Mouse (Mus musculus): ENCODE measurements around the gene Agap1.

Agap1 gene

GRCm38 (mm10) chr1:89616556-89616955 is 161.9 kb downstream of the Agap1 start:
- DNase-seq (ENCODE audit: low spot score in 2 of 2), result no peak

GRCm38 (mm10) chr1:89617336-89617735 is 162.7 kb downstream of the Agap1 start:
- peak in 1 of 2 experiments; percentile 40 for DNase-seq (ENCODE audit: low spot score in 2 of 2)

DNA sequence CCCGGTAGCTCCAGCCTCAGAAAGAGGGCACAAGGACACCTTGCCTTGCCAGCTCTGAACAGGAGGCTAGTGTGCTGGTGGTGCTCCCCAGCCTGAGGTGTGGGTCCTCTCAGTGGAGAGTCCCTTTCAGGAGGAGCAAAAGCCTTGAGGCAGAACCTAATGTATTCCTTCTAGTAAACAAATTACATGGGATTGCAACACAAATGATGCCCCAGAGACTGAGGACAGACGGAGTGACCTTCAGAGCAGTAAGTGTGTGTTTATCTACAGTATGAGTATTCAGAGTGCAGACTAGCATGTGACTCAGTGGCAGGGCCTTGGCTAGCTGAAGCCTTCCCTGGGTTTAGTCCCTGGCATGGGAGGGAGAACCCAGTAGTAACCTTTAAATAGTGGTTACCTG is 165.4 kb downstream of the Agap1 start:
- no peak for DNase-seq (ENCODE audit: low spot score in 2 of 2)

DNA sequence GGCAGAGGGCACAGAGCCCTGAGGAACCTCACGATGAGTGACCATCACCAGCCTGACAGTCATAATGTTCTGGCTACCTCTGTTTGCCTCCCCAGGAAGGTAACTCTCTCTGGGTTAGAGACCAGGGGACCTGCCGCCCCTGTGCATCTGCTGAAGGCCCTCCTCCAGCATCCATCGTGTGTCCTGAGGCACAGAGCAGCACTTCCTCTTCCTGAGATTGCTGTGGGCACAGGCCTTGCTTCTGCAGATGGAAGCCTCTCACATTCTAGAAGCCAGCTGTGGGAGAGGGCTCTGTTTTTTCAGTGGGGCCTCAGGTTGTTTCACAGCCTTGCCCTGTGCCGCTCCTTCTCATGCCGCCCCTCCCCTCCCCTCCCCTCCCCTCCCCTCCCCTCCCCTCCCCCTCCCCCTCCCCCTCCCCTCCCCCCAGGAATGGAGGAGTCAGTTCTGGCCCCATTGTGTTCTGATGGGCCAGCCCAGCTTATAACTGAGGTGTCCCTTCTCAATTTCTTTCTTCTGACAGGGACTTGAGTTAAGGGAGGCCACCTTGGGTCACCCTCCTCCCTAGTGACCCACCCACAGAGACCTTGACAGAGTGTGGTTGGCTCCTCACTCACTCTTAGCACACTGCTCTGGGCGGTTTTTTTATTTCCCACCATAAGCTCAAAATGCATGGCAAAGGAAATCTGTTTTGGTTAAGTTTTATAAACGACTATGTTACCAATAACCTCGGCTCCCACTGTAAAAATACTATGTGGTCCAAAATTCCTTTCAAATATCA is 166.6 kb downstream of the Agap1 start:
- DNase-seq (ENCODE audit: low spot score in 2 of 2), result no peak

- no peak for DNase-seq (ENCODE audit: low spot score in 2 of 2)
Observed at GRCm38 (mm10) chr1:89621952-89622351, 167.3 kb downstream of the Agap1 start.

- DNase-seq (ENCODE audit: low spot score in 2 of 2), result no peak
Observed at GRCm38 (mm10) chr1:89622801-89623200, 168.2 kb downstream of the Agap1 start.

DNA sequence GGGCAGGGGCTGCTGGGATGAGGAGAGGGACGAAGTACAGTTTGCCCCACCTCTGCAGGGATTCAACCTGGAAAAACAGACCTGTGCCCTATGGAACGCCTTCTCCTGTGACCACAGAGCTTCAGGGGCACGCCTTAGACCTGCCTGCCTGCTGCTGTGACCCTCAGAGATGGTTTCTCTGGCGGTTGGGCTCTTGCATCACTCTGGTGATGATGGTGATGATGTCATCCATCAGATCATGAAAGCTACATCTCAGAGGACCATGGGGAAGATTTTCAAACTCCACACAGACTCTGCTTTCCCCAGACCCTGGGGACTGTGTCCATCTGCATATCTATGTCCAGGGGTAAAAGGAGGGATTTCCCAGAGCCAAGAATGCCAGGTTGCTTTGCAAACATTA is 170.7 kb downstream of the Agap1 start:
- no peak for DNase-seq (ENCODE audit: low spot score in 2 of 2)

- no peak for DNase-seq (ENCODE audit: low spot score in 2 of 2)
Observed at GRCm38 (mm10) chr1:89625967-89626366, 171.4 kb downstream of the Agap1 start.

DNA sequence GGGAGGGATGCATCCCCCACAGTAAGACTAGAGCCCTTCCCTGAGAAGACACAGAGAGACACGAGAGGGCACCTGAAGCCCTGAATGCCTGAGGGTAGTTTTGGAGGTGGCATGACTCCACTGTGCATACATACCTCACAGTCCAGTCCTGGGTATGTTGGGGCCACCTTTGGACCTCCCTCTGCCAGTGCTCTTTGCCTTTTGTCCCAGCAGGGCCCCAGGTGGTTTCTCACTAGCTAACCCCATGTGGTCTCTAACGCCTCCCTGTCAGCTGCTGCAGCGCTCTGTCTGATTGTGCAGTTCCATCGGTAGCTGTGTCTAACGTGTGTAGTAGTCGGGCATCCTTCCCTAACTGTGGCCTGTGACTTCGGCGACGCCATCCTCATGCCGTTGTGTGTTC is 172.3 kb downstream of the Agap1 start:
- DNase-seq (ENCODE audit: low spot score in 2 of 2), result no peak

DNA sequence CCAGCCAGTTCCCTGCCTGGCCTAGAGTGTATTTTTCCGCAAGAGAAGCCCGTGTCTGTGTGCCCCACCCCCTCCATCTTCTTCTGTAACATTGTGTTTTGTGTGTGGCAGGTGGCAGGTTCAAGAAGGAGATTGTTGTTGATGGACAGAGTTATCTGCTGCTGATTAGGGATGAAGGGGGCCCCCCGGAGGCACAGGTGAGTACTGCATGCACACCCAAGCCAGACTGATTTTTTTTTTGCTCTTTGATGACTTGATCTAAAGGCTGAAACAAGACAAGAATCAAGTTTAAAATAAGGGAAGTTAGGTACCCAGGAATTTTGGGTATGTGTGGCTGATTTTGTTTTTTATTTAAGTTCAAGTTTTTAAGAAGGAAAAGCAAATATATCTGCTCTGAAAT is 173.0 kb downstream of the Agap1 start:
- DNase-seq (ENCODE audit: low spot score in 2 of 2), result no peak

DNA sequence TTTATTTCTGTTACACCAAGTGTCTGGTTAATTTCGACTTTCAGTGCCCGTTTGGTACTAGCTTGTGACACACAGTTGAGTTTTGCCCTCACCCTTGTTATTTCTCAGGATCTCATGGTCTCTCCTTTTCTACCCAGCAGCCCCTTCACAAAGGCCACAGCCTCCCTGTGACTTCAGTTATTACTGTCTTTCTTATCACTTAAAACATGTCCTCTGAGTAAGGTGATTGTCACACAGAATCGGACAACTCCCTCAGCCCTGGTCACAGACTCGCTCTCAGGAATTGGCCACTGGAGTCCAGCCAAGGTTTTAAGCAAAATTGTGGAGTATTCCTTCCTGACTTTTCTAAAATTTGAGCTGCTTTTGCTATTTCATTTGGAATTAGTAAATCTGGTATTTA is 176.2 kb downstream of the Agap1 start:
- DNase-seq (ENCODE audit: low spot score in 2 of 2), result no peak

GRCm38 (mm10) chr1:89631747-89632146 is 177.1 kb downstream of the Agap1 start:
- DNase-seq (ENCODE audit: low spot score in 2 of 2), result no peak

DNA sequence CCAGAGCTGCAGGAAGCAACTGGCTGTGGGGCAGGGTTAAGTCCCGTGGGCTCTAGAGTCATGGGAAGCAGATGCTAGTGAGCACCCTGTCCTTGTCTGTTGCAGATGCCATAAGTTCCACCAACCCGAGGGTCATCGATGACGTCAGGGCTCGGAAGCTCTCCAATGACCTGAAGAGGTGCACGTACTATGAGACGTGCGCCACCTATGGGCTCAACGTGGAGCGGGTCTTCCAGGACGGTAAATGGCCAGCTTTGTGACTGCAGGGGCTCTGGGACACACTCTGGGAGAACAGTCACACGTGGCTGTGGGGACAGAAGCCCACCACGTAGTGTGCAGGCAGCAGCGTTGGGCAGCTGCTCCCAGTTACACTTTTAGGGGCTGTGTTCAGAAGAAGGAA is 179.4 kb downstream of the Agap1 start:
- DNase-seq (ENCODE audit: low spot score in 2 of 2), result no peak

DNA sequence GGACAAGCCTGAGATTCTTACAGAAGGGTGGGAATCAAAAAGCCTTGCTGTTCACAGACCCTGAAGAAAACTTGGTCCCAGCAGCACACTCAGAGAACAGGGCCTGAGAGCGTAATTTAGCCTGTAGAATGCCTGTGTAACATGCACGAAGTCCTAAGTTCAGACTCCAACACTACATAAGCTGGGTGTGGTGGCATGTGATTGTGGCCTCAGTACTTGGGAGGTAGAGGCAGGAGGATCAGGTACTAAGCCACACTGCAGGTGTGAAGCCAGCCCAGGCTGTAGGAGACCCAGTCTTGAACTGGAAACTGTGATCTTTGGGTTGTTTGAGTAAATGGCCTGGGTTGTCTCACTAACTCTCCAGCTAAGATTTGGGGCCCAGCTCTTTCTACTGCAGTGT is 180.5 kb downstream of the Agap1 start:
- DNase-seq (ENCODE audit: low spot score in 2 of 2), result no peak

GRCm38 (mm10) chr1:89637670-89638069 is 183.1 kb downstream of the Agap1 start:
- DNase-seq (ENCODE audit: low spot score in 2 of 2), result no peak

DNA sequence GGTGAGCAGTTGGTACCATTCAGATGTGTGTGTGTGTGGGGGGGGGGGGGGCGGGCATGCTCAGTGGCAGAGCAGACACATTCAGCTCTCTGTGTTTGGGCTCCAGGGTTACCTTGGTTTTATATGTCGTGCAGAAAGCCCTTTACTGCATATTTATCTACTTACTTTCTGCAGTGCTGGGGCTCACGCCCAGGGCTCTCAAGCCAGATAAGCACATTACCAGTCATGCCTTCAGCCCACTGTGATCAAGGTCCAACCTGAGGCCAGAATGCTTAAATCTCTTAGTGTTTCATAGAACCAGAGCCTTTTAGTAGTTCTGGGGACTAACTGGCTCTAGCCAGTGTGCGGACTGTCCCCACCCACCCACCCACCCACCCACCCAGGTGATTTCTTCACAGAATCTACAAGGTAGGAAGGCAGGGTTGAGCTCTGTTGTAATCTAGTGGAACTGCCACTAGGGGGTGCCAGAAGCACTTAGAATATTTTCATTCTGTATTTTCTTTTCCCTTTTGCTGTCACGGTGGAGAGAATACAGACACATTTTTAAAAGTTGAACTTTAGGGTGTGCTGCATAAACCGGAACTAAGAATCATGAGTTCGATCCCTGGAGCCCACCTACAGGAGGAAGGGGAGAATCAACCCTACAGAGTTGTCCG is 189.0 kb downstream of the Agap1 start:
- no peak for DNase-seq (ENCODE audit: low spot score in 2 of 2)

DNA sequence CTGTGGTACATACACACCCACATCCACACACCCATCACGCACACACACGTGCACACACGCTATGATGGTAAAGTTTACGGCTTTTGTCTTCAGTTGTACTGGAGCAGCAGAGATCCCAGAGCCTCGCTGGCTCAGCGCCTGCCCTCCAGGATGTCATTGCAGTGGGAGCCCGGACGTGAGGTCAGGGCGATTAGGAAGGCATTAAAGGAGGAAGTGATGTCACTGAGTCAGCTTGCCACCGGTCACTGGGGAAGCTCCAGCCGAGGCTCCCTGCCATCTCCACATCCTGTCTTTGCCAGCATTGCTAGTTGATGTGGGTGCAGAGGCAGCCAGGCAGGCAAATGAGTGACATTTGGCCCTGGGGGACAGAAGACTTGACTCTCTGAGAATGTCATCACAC is 189.5 kb downstream of the Agap1 start:
- DNase-seq (ENCODE audit: low spot score in 2 of 2), result no peak

DNA sequence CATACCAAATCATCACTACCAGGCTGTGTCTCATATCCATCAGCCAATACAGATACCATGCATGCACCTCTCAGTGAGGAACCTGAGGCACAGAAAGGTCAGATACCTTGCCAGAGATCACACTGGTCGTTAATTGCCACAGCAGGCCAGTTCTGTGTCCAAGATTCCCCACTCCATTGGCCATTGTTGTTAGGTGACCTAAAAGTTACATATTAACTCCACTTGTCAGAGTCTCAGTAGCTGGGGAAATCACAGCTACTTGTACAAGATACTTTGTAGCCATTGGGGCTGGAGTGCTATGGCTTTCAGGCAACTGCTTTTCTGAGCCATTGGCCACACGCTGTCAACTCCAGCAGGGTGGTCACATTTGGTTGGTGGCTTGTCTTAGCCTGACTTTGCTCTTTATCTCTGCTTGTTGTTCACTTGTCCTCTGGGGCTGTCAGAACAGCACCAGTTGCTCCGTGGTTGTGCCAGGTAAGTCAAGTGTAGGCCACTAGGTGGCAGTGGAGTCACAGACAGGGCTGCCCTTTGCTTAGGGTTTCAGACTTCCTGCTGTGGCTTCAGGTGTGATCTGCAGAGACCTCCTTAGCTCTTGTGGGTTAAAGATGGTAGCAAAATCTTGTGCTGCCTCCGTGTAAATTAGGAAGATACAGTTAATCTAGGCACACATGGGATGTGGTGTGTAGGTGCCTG is 191.9 kb downstream of the Agap1 start:
- DNase-seq (ENCODE audit: low spot score in 2 of 2), result peak; percentile 38 to 71

- DNase-seq (ENCODE audit: low spot score in 2 of 2), result no peak
Observed at GRCm38 (mm10) chr1:89647505-89647904, 192.9 kb downstream of the Agap1 start.

- DNase-seq (ENCODE audit: low spot score in 2 of 2), result no peak
Observed at GRCm38 (mm10) chr1:89650557-89650956, 196.0 kb downstream of the Agap1 start.

- no peak for DNase-seq (ENCODE audit: low spot score in 2 of 2)
Observed at GRCm38 (mm10) chr1:89656167-89656566, 201.6 kb downstream of the Agap1 start.

DNA sequence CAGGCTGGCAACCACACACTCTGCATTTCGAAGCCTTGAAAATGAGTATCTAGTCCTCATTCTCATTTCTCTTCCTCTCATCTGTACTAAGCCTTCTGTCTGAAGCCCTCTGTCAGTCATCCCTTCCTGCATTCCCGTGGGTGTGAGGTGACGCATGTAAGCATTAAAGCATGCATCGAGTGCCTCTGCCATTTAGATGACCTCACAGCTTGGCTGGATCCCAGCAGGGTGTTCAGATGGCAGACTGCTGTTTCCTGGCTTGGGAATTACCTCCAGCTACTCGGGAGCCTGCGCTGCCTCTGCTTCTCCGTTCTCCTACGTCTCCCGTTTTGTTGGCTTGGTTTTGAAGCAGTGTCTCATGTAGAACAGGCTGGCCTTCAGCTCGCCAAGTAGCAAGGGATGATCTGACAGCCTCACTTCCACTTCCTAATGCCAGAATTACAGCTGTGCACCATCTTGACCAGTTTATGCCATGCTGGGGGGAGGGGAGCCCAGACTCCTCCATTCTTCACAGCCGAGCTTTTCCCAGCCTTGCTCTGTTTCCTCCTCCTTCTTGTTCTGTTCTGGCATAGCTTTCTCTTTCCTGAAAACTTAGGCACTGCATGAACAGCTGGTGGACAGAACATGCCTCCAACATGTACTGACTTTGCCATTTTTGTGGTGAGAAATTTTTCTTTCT is 202.2 kb downstream of the Agap1 start:
- no peak for DNase-seq (ENCODE audit: low spot score in 2 of 2)
